Mouse (Mus musculus) 416B (cell line): ENCODE results near the gene Tspan9.

Experiments
- DNase-seq: peaks from one replicate; pipeline ENCODE4 v3.0.0; 2011; ENCODE audit warnings: low read depth

Tspan9 gene

GRCm38 (mm10) chr6:128036597-128036996, 106.8 kb downstream of the Tspan9 start:
- DNase-seq, result no peak

- DNase-seq, result no peak
These were observed 107.5 kb downstream of the Tspan9 start for GRCm38 (mm10) chr6:128035930-128036309.

GRCm38 (mm10) chr6:128035250-128035929, 108.0 kb downstream of the Tspan9 start:
- DNase-seq, result no peak

- DNase-seq, result no peak
These were observed 108.8 kb downstream of the Tspan9 start for GRCm38 (mm10) chr6:128034317-128035249.

GRCm38 (mm10) chr6:128033868-128034250, 109.5 kb downstream of the Tspan9 start:
- DNase-seq, result no peak

- DNase-seq, result no peak
These were observed 110.1 kb downstream of the Tspan9 start for GRCm38 (mm10) chr6:128033172-128033867.

- peak; percentile 58 for DNase-seq
These were observed 110.9 kb downstream of the Tspan9 start for GRCm38 (mm10) chr6:128032252-128033171.

- DNase-seq, result no peak
These were observed 111.8 kb downstream of the Tspan9 start for GRCm38 (mm10) chr6:128031584-128031983.

- no peak for DNase-seq
These were observed 112.3 kb downstream of the Tspan9 start for GRCm38 (mm10) chr6:128031096-128031495.

- no peak for DNase-seq
These were observed 112.9 kb downstream of the Tspan9 start for GRCm38 (mm10) chr6:128030475-128030874.

- DNase-seq, result no peak
These were observed 113.7 kb downstream of the Tspan9 start for GRCm38 (mm10) chr6:128029517-128030348.

- DNase-seq, result peak; percentile 24
These were observed 115.1 kb downstream of the Tspan9 start for GRCm38 (mm10) chr6:128028116-128028940.

- DNase-seq, result no peak
These were observed 117.4 kb downstream of the Tspan9 start for GRCm38 (mm10) chr6:128025997-128026396.

- no peak for DNase-seq
These were observed 117.8 kb downstream of the Tspan9 start for GRCm38 (mm10) chr6:128025581-128025980.

GRCm38 (mm10) chr6:128022207-128022606, 121.2 kb downstream of the Tspan9 start:
- no peak for DNase-seq

GRCm38 (mm10) chr6:128021931-128022202, 121.5 kb downstream of the Tspan9 start:
- DNase-seq, result no peak

- no peak for DNase-seq
These were observed 122.1 kb downstream of the Tspan9 start for GRCm38 (mm10) chr6:128021106-128021930.

- DNase-seq, result no peak
These were observed 122.8 kb downstream of the Tspan9 start for GRCm38 (mm10) chr6:128020521-128021057.

- no peak for DNase-seq
These were observed 123.3 kb downstream of the Tspan9 start for GRCm38 (mm10) chr6:128020053-128020452.
